Mouse (Mus musculus): ENCODE data around the gene Dffb.

GRCm38 (mm10) chr4:153917773-153918500 is 57.0 kb downstream of the Dffb start:
- no peak for TF ChIP-seq ZMIZ1 (IDR thresholded peaks at IDR 0.05; ENCODE audit: low read depth, low read length)
- no peak for TF ChIP-seq POLR2A (IDR thresholded peaks at IDR 0.05; ENCODE audit: control insufficient read depth in 1 of 2, insufficient read depth in 1 of 2, low read depth in 1 of 2, low read length in 2 of 2, poor library complexity in 1 of 2)
- TF ChIP-seq CTCF (IDR thresholded peaks at IDR 0.05 in 2 of 3, conservative IDR thresholded peaks at IDR 0.05 in 1 of 3; ENCODE audit: control insufficient read depth in 1 of 3, insufficient read depth in 1 of 3, low read depth in 2 of 3, low read length in 3 of 3, poor library complexity in 1 of 3, severe bottlenecking in 1 of 3): no peak
- TF ChIP-seq ZC3H11A (IDR thresholded peaks at IDR 0.05; ENCODE audit: low read depth, low read length): no peak
- no peak for TF ChIP-seq MXI1 (IDR thresholded peaks at IDR 0.05; ENCODE audit: low read depth, low read length)
- no peak for TF ChIP-seq EP300 (IDR thresholded peaks at IDR 0.05; ENCODE audit: low read depth in 1 of 2, low read length in 2 of 2)
- TF ChIP-seq POLR2AphosphoS2 (IDR thresholded peaks at IDR 0.05; ENCODE audit: low read length): no peak
- TF ChIP-seq JUND (IDR thresholded peaks at IDR 0.05; ENCODE audit: low read depth, low read length): no peak
- no peak for TF ChIP-seq TCF12 (IDR thresholded peaks at IDR 0.05; ENCODE audit: low read depth, low read length)
- no peak for TF ChIP-seq TAL1 (IDR thresholded peaks at IDR 0.05; ENCODE audit: low read length)
- no peak for TF ChIP-seq USF2 (IDR thresholded peaks at IDR 0.05; ENCODE audit: borderline replicate concordance in 1 of 2, insufficient read depth in 1 of 2, low read depth in 1 of 2, low read length in 2 of 2)
- TF ChIP-seq ZNF384 (IDR thresholded peaks at IDR 0.05; ENCODE audit: low read depth, low read length): no peak

All from MEL (cell line).